Mouse (Mus musculus) c-Kit-positive CD71-positive TER-119-positive erythroid progenitor cells, embryonic 14.5 days (primary cell): ENCODE data around the gene Slc25a36.
A peak's percentile ranks its signal among the peaks of the same experiment; 100 is the strongest.

ENCODE experiments used
- DNase-seq: peaks from one replicate; pipeline ENCODE4 v3.0.0-alpha.2; 2013; ENCODE audit warnings: low spot score

Slc25a36 gene

GRCm38 (mm10) chr9:97111506-97111905 is 549 bp upstream of the Slc25a36 start:
- no peak for DNase-seq

- no peak for DNase-seq
Observed at GRCm38 (mm10) chr9:97106481-97107160, 4.3 kb downstream of the Slc25a36 start.

GRCm38 (mm10) chr9:97105400-97105985 is 5.5 kb downstream of the Slc25a36 start:
- no peak for DNase-seq

GRCm38 (mm10) chr9:97103376-97104061 is 7.4 kb downstream of the Slc25a36 start:
- peak; percentile 62 for DNase-seq

- DNase-seq: no peak
Observed at GRCm38 (mm10) chr9:97098985-97099384, 12.0 kb downstream of the Slc25a36 start.

DNA sequence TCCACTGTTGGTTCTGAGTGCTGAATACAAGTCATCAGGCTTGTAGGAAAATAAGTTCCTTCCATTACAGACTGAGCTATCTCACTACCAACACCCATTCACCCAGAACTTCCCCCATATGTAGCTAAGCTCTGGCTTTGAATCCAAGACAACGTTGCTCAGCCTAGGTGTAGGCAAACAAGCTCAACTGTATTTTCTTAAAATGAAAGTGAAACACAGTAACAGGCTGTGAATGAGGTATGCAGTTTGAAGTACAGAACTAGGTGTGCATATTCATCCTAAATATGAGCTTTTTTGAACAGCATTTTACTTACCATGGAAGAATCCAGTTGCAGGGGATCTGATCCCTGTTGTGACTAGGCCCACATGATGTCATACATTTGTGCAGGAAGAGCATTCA is 14.8 kb downstream of the Slc25a36 start:
- no peak for DNase-seq

- DNase-seq: no peak
Observed at GRCm38 (mm10) chr9:97087850-97088249, 23.1 kb downstream of the Slc25a36 start.

DNA sequence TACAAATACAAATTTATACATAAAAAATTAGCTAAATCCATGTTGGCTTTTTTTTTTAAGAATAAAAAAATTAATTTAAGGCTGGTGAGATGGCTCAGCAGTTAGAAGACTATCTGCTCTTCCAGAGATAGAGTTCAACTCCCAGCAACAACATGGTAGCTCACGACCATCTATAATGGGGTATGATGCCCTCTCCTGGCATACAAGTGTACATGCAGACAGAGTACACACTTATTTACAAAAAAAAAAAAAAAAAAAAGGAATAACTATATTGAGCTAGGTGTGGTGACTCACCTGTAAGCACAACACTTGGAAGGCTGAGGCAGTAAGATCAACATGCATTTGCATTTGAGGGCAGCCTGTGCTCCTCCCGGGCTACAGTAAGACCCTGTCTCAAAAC is 26.3 kb downstream of the Slc25a36 start:
- no peak for DNase-seq

- no peak for DNase-seq
Observed at GRCm38 (mm10) chr9:97081106-97081862, 29.7 kb downstream of the Slc25a36 start.

- DNase-seq: no peak
Observed at GRCm38 (mm10) chr9:97069911-97070310, 41.0 kb downstream of the Slc25a36 start.

- DNase-seq: no peak
Observed at GRCm38 (mm10) chr9:97069466-97069865, 41.5 kb downstream of the Slc25a36 start.

GRCm38 (mm10) chr9:97068201-97069095 is 42.5 kb downstream of the Slc25a36 start:
- peak; percentile 58 for DNase-seq

GRCm38 (mm10) chr9:97067761-97068160 is 43.2 kb downstream of the Slc25a36 start:
- DNase-seq: no peak

- DNase-seq: no peak
Observed at GRCm38 (mm10) chr9:97065885-97066284, 45.1 kb downstream of the Slc25a36 start.

DNA sequence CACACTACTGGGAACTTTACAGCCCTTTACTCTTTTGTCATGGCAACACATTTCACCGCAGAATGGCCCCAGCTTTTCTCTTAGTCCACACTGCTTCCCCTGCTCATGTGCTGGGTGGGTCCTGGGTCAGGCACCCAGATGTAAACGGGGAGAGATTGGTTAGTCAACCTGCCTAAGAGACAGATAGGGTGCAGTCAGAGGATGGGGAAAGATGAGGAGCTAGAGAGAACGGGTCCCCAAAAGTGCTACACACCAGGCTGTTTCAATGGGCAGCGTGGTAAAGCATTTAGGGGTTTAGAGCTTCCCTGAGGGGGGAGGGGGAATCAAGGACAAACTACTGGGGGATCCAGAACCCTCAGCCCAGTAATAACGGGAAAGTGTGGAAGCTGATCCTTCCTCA is 45.7 kb downstream of the Slc25a36 start:
- DNase-seq: no peak

DNA sequence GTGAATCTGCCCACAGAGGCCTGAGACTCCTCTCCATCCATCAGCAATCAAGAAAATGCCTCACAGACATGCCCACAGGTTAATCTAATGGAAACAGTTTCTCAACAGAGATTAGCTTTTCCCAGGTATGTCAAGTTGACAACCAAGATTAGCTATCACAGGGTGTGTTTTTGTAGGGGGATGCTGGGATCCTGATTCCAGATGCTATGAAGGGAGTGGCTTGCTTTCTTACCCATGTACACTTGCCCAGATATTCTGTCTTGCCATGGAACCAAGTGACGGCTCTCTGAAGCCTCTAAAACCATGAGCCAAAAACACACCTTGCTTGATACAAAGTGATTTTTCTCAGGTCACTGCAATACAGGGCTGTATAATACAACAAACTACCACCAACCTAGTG is 46.8 kb downstream of the Slc25a36 start:
- no peak for DNase-seq

DNA sequence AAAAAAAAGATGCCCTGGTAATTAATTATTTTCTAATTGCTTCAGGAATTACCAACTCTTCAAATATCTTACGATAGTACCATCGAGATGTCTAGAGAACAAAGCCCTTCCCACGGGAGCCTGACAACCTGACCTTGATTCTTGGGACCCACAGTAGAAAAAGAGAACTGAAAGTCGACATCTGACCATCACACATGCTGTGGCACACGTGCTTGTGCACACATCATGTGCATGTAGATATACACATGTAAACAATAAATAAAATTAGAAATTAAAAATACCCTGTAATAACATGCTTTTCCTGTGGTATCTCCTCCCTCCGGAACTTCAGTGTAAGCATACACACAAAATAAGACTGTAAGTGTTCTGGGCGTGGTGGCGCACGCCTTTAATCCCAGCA is 49.3 kb downstream of the Slc25a36 start:
- no peak for DNase-seq

- no peak for DNase-seq
Observed at GRCm38 (mm10) chr9:97056541-97057338, 54.2 kb downstream of the Slc25a36 start.

GRCm38 (mm10) chr9:97055906-97056305 is 55.1 kb downstream of the Slc25a36 start:
- no peak for DNase-seq

GRCm38 (mm10) chr9:97051176-97051575 is 59.8 kb downstream of the Slc25a36 start:
- no peak for DNase-seq

GRCm38 (mm10) chr9:97046240-97046639 is 64.7 kb downstream of the Slc25a36 start:
- no peak for DNase-seq
